Mouse (Mus musculus): Measurements from ENCODE around the gene Tmeff1. TPM values are rescaled to one million over a fixed set of nuclear protein-coding genes. Genes with fewer than 3 reads are reported as not detected.

Tmeff1 gene
- polyA plus RNA-seq, 1 experiment from 2014 or later: 25.8 TPM

GRCm38 (mm10) chr4:48581993-48582392 is 3.0 kb upstream of the Tmeff1 start:
- Histone ChIP-seq H3K27ac (ENCODE audit: low read depth, low read length) (no peak overlapping the region), H3K4me2 (no peak overlapping the region), H3K27me3 (replicated peaks; ENCODE audit: control insufficient read depth, insufficient read depth, low read length) (peaks cover 4% of the 10 kb centered on the region; the same call in 1 of the 2 replicates), H3K4me1 (replicated peaks; ENCODE audit: control insufficient read depth, insufficient read depth, low read length) (no peaks in the 10 kb centered on the region; the same call in 1 of the 2 replicates), H3K4me3 (ENCODE audit: low read depth, low read length) (no peak overlapping the region), H3K9me3 (ENCODE audit: control insufficient read depth, low read length) (no peaks in the 10 kb centered on the region), H3K9ac (ENCODE audit: low read depth, low read length) (no peak overlapping the region), H3K36me3 (ENCODE audit: control insufficient read depth, insufficient read depth, low read length) (no peaks in the 10 kb centered on the region)
- no peak for DNase-seq (ENCODE audit: low spot score)
- no peak for ATAC-seq (replicated peaks; ENCODE audit: low FRiP score)
- WGBS: 75% methylated on average over 3 of the region's 3 CpGs

DNA sequence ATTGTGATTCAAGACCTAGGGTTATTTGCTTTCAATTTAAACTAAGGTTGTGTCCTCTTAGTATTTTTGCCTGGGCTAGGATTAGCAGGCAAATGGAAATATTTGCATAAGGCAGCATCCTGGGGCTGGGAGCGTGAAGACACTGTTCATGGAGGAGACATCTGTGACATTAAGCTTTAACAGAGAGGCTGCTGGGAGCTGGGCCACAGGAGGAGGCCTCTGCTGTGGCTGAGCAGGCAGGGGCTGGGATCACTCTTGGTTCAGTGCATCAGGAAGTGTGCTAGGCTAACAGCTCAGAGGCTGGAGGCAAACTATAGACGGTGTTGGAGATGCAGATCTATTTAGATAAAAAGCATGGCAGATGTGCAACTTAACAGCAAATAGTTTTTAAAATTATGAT is 2.0 kb upstream of the Tmeff1 start:
- no peak overlapping the region for H3K4me3 ChIP-seq (ENCODE audit: low read depth, low read length)
- ATAC-seq (replicated peaks; ENCODE audit: low FRiP score) (no peak), DNase-seq (ENCODE audit: low spot score) (no peak)
- peaks cover 4% of the 10 kb centered on the region; the same call in 1 of the 2 replicates for H3K27me3 ChIP-seq (replicated peaks; ENCODE audit: control insufficient read depth, insufficient read depth, low read length)
- H3K4me1 ChIP-seq (replicated peaks; ENCODE audit: control insufficient read depth, insufficient read depth, low read length): no peaks in the 10 kb centered on the region; the same call in 1 of the 2 replicates
- no peaks in the 10 kb centered on the region for H3K9me3 ChIP-seq (ENCODE audit: control insufficient read depth, low read length)
- no peak overlapping the region for H3K4me2 ChIP-seq
- WGBS: 73% methylated on average over 2 of the region's 2 CpGs
- no peak overlapping the region for H3K27ac ChIP-seq (ENCODE audit: low read depth, low read length)
- H3K9ac ChIP-seq (ENCODE audit: low read depth, low read length): no peak overlapping the region
- H3K36me3 ChIP-seq (ENCODE audit: control insufficient read depth, insufficient read depth, low read length): 0 out of 2 replicates have a peak, but pooled peaks cover 2% of the 10 kb centered on the region

DNA sequence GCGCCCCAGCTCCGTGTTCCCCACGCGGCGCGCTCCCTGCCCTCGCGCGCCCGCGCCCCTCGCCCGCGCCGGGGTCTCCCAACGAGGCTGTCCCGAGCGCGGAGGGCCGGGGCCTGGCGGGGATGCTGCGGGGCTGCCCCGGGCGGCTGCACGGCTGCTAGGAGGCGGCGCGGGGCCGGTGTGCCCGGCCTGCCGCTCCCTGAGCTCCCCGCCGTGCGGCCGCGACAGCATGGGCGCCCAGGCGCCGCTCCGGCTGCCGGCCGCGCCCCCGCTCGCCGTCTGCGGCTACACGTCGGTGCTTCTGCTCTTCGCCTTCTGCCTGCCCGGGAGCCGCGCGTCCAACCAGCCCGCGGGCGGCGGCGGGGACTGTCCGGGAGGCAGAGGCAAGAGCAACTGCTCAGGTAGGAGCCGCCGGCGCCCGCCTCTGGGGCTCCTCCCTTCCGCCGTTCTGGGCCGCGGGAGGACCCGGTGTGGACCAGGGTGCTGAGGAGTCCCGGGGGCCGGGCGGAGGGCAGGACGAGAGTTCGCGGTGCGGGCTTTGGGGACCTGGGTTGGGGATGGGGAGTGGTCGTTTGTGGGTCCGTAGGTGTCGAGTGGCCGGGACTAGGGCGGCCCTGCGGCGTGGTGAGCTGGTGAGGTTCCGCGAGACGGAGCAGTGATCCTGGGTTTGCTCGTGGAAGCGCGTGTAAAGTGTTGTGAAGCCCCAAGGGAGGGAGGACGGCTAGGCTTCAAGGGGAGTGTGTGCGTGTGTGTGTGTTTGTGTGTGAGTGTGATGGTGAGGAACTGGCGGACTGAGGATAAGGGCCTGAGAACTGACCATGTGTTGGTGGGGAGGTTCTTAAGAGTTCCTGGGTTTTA is 496 bp downstream of the Tmeff1 start:
- H3K4me3 ChIP-seq (ENCODE audit: low read depth, low read length): peak overlapping the region; percentile 86
- DNase-seq (ENCODE audit: low spot score): peak; percentile 69
- H3K4me2 ChIP-seq: peak overlapping the region; percentile 89
- 0 out of 2 replicates have a peak, but pooled peaks cover 2% of the 10 kb centered on the region for H3K36me3 ChIP-seq (ENCODE audit: control insufficient read depth, insufficient read depth, low read length)
- H3K4me1 ChIP-seq (replicated peaks; ENCODE audit: control insufficient read depth, insufficient read depth, low read length): no peaks in the 10 kb centered on the region; the same call in 1 of the 2 replicates
- peaks cover 4% of the 10 kb centered on the region; the same call in 1 of the 2 replicates for H3K27me3 ChIP-seq (replicated peaks; ENCODE audit: control insufficient read depth, insufficient read depth, low read length)
- under 1% methylated on average over 92 of the region's 92 CpGs for whole genome bisulfite sequencing
- no peaks in the 10 kb centered on the region for H3K9me3 ChIP-seq (ENCODE audit: control insufficient read depth, low read length)
- peak; percentile 75 for ATAC-seq (replicated peaks; ENCODE audit: low FRiP score)
- peak overlapping the region; percentile 81 for H3K9ac ChIP-seq (ENCODE audit: low read depth, low read length)
- H3K27ac ChIP-seq (ENCODE audit: low read depth, low read length): peak overlapping the region; percentile 69

DNA sequence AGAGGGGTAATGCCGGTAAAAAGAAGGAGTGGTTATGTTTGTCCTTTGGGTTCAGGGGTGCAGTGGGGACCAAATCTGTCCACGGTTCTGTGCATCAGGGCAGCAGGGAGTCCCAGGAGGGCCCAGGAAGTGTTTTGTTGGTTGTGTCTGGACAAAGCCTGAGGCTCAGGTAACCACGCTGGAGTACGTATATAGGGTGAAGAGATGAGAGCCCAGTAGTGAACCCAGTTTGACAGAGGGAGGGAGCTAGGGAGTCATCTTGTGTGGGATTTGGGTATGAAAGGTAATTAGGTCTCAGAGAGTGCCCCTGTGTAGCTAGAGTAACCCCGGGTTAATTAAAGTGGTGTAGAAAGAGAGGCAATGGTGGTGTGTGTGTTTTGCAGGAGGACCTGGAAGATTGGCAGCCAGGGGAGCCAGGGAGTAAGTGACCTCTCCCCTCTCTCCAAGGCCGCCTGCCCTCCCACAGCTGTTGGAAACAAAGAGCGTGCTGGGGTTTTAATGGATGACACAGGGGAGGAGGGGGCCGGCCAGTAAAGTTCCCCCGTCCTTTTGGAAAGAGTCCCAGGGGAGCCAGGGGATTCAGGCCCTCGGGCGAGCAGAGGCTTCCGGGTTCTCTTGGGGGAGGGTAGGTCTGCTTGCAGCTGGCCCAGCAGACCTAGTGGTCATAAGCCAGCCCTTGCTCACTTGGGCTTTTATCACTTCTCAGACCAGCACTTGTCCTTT is 1.3 kb downstream of the Tmeff1 start:
- H3K27me3 ChIP-seq (replicated peaks; ENCODE audit: control insufficient read depth, insufficient read depth, low read length): peaks cover 4% of the 10 kb centered on the region; the same call in 1 of the 2 replicates
- H3K9ac ChIP-seq (ENCODE audit: low read depth, low read length): peak overlapping the region; percentile 81
- DNase-seq (ENCODE audit: low spot score) (peak; percentile 61), ATAC-seq (replicated peaks; ENCODE audit: low FRiP score) (peak; percentile 40)
- H3K36me3 ChIP-seq (ENCODE audit: control insufficient read depth, insufficient read depth, low read length): 0 out of 2 replicates have a peak, but pooled peaks cover 2% of the 10 kb centered on the region
- H3K4me3 ChIP-seq (ENCODE audit: low read depth, low read length): peak overlapping the region; percentile 86
- H3K27ac ChIP-seq (ENCODE audit: low read depth, low read length): no peak overlapping the region; the same call in 1 of the 2 replicates
- no peaks in the 10 kb centered on the region; the same call in 1 of the 2 replicates for H3K4me1 ChIP-seq (replicated peaks; ENCODE audit: control insufficient read depth, insufficient read depth, low read length)
- peak overlapping the region; percentile 89 for H3K4me2 ChIP-seq
- 7% methylated on average over 10 of the region's 12 CpGs for WGBS
- H3K9me3 ChIP-seq (ENCODE audit: control insufficient read depth, low read length): no peaks in the 10 kb centered on the region

DNA sequence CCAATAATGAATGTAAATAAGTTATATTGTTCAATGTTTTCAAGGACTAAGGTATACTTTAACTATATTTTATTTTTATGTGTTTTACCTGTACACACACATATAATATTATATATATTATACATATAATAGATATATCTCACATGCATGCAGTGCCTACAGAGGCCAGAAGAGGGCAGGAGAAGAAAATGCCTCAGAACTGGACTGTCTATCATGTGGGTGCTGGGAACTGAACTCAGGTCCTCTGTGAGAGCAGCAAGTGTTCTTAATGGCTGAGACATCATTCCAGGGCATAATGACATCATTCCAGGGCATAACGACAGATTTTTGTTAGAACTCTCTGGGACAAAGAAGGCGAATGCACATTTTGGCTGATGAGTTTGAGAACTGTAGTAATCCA is 2.6 kb downstream of the Tmeff1 start:
- DNase-seq (ENCODE audit: low spot score) (no peak), ATAC-seq (replicated peaks; ENCODE audit: low FRiP score) (no peak)
- Histone ChIP-seq H3K27me3 (replicated peaks; ENCODE audit: control insufficient read depth, insufficient read depth, low read length) (peaks cover 4% of the 10 kb centered on the region; the same call in 1 of the 2 replicates), H3K9me3 (ENCODE audit: control insufficient read depth, low read length) (no peaks in the 10 kb centered on the region), H3K4me2 (no peak overlapping the region), H3K4me1 (replicated peaks; ENCODE audit: control insufficient read depth, insufficient read depth, low read length) (no peaks in the 10 kb centered on the region; the same call in 1 of the 2 replicates), H3K4me3 (ENCODE audit: low read depth, low read length) (no peak overlapping the region), H3K9ac (ENCODE audit: low read depth, low read length) (no peak overlapping the region), H3K36me3 (ENCODE audit: control insufficient read depth, insufficient read depth, low read length) (0 out of 2 replicates have a peak, but pooled peaks cover 2% of the 10 kb centered on the region), H3K27ac (ENCODE audit: low read depth, low read length) (no peak overlapping the region)
- WGBS: 93% methylated on average over 2 of the region's 2 CpGs

DNA sequence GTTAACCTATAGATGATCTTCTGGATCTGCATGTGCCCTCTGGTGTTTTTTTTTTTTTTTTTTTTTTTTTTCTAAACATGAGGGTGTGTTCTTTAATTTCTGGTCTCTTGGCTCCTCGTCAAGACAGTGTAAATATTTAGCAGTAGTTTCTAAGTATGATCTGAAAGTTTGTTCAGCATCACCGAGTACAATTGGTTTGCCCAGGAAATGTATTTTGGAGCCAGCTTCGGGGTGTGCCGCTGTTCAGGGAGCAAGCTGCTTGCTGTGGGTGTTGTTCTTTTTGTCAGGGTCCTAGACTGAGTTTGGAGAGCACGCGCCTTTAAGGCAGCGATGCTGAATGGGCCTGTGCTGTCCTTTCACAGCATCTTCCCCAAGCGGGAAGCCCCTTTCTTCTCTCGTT is 3.6 kb downstream of the Tmeff1 start:
- H3K27ac ChIP-seq (ENCODE audit: low read depth, low read length): no peak overlapping the region
- H3K27me3 ChIP-seq (replicated peaks; ENCODE audit: control insufficient read depth, insufficient read depth, low read length): peaks cover 4% of the 10 kb centered on the region; the same call in 1 of the 2 replicates
- WGBS: 74% methylated on average over 9 of the region's 9 CpGs
- H3K4me2 ChIP-seq: no peak overlapping the region
- H3K9ac ChIP-seq (ENCODE audit: low read depth, low read length): no peak overlapping the region
- H3K36me3 ChIP-seq (ENCODE audit: control insufficient read depth, insufficient read depth, low read length): 0 out of 2 replicates have a peak, but pooled peaks cover 2% of the 10 kb centered on the region
- ATAC-seq (replicated peaks; ENCODE audit: low FRiP score) (no peak), DNase-seq (ENCODE audit: low spot score) (no peak)
- no peak overlapping the region for H3K4me3 ChIP-seq (ENCODE audit: low read depth, low read length)
- no peaks in the 10 kb centered on the region for H3K9me3 ChIP-seq (ENCODE audit: control insufficient read depth, low read length)
- H3K4me1 ChIP-seq (replicated peaks; ENCODE audit: control insufficient read depth, insufficient read depth, low read length): no peaks in the 10 kb centered on the region; the same call in 1 of the 2 replicates

- no peak overlapping the region for H3K4me3 ChIP-seq (ENCODE audit: low read depth, low read length)
- H3K36me3 ChIP-seq (ENCODE audit: control insufficient read depth, insufficient read depth, low read length): 0 out of 2 replicates have a peak, but pooled peaks cover 2% of the 10 kb centered on the region
- no peak overlapping the region for H3K9ac ChIP-seq (ENCODE audit: low read depth, low read length)
- H3K4me1 ChIP-seq (replicated peaks; ENCODE audit: control insufficient read depth, insufficient read depth, low read length): no peaks in the 10 kb centered on the region
- 58% methylated on average over 7 of the region's 7 CpGs for WGBS
- DNase-seq (ENCODE audit: low spot score) (no peak), ATAC-seq (replicated peaks; ENCODE audit: low FRiP score) (no peak)
- no peaks in the 10 kb centered on the region for H3K9me3 ChIP-seq (ENCODE audit: control insufficient read depth, low read length)
- no peak overlapping the region for H3K27ac ChIP-seq (ENCODE audit: low read depth, low read length)
- no peak overlapping the region for H3K4me2 ChIP-seq
- no peaks in the 10 kb centered on the region for H3K27me3 ChIP-seq (replicated peaks; ENCODE audit: control insufficient read depth, insufficient read depth, low read length)
These were observed 5.9 kb downstream of the Tmeff1 start for GRCm38 (mm10) chr4:48590862-48591261.

- H3K9ac ChIP-seq (ENCODE audit: low read depth, low read length): no peak overlapping the region
- no peaks in the 10 kb centered on the region for H3K4me1 ChIP-seq (replicated peaks; ENCODE audit: control insufficient read depth, insufficient read depth, low read length)
- WGBS: 93% methylated on average over 3 of the region's 3 CpGs
- DNase-seq (ENCODE audit: low spot score) (no peak), ATAC-seq (replicated peaks; ENCODE audit: low FRiP score) (no peak)
- no peaks in the 10 kb centered on the region for H3K27me3 ChIP-seq (replicated peaks; ENCODE audit: control insufficient read depth, insufficient read depth, low read length)
- H3K36me3 ChIP-seq (ENCODE audit: control insufficient read depth, insufficient read depth, low read length): 0 out of 2 replicates have a peak, but pooled peaks cover 2% of the 10 kb centered on the region
- no peaks in the 10 kb centered on the region for H3K9me3 ChIP-seq (ENCODE audit: control insufficient read depth, low read length)
- no peak overlapping the region for H3K27ac ChIP-seq (ENCODE audit: low read depth, low read length)
- no peak overlapping the region for H3K4me3 ChIP-seq (ENCODE audit: low read depth, low read length)
- no peak overlapping the region for H3K4me2 ChIP-seq
These were observed 6.4 kb downstream of the Tmeff1 start for GRCm38 (mm10) chr4:48591390-48591789.

Measured in liver, embryonic 11.5 days (tissue).